Mouse (Mus musculus) adrenal gland, adult (tissue): ENCODE measurements at regions not wholly inside any gene's neighbourhood (a gene's known extent, or its start where the extent isn't known, plus 50 kb on each side); places are given as distances from the start of the nearest gene placed in this dataset.

Source experiments
- DNase-seq, 2 experiments: peaks; one replicate each; pipeline ENCODE4 v3.0.0; 2022 to 2023; ENCODE audit warnings: low spot score in 1 of 2; ENCODE audit not compliant: inconsistent age in 2 of 2

DNA sequence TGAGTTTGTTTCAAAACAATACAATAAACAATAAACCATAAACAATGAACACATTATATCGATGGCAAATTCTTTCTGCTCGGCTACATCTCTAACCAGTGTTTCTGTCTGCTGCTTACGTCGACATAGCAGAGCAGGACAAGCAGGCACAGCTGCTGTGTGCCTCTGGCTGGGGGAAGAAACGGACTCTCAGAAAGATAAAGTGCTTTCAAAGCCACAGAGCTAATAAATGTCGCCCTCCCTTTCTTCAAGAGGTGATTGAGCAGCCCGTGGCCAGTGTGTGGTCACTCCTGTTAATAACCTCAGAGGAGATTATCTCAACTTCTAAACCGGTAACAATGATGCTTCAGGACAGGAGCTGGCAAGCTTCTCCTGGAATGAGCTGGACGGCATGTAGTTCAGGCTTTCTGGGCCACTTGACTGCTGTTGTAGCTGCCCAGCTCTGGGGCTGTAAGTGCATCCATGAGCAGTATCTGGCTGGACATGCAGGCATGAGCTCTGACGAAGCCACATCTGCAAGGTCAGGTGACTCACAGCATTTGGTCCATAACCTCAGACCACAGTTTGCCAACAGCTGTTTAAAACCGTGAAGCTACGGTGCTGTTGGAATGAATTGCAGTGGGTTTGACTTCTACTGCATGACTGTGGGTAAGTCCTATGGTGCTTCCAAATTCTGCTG is 55.6 kb downstream of the Evx1 start:
- DNase-seq: peak; percentile 18 to 66

DNA sequence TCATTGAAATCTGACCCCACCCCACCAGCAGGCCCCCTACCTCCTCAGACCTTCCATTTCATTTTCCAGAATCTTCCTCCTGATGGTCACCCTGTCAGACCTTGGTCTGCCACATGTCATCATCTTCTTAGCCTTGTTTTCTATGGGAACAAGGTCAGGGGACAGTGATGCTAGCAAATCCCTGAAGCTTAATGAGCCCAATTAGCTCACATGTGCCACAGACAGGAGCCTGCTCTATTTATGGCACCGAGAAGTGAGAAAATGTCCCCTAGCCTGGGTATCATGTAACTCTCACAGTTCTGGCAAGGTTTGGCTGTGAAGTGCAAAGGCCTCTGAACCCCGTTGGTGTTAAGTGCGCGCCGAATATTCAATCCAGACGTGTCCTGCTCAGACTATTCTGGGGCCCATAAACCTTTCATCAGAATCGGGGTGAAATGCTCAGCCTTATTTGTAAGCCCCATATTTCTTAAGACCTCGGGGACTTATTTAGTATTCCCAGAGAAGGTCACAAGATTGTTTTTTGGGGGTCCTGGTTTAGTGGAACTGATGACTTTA is 57.6 kb downstream of the Evx1 start:
- no peak for DNase-seq

- no peak for DNase-seq
These were observed 65.8 kb downstream of the Evx1 start for GRCm38 (mm10) chr6:52379146-52379545.

- DNase-seq: no peak
These were observed 66.3 kb downstream of the Evx1 start for GRCm38 (mm10) chr6:52379588-52379987.

DNA sequence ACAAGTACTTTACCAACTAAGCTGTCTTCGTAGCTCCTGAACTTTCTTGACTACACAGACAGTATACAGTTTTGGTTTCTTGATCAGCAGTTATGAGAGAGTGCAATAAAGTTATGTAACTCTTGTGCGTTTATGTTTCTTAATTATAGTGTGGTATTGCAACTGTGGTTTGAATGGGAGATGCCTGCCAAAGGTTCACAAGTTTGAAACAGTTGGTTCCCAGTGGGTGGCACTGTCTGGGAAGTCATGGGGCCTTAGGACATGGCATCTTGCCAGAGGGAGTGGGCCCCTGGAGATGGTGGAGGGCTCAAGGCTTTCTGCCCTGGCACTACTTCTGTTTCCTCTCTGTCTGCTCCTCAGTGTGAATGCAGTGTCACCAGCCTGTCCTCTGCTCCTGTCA is 71.7 kb downstream of the Evx1 start:
- DNase-seq: no peak

- no peak for DNase-seq
These were observed 88.1 kb downstream of the Evx1 start for GRCm38 (mm10) chr6:52401404-52401803.

GRCm38 (mm10) chr6:52409991-52410390 is 96.7 kb downstream of the Evx1 start:
- DNase-seq: peak in 1 of 2 experiments; percentile 53

GRCm38 (mm10) chr6:52410711-52411110 is 97.4 kb downstream of the Evx1 start:
- DNase-seq: no peak

DNA sequence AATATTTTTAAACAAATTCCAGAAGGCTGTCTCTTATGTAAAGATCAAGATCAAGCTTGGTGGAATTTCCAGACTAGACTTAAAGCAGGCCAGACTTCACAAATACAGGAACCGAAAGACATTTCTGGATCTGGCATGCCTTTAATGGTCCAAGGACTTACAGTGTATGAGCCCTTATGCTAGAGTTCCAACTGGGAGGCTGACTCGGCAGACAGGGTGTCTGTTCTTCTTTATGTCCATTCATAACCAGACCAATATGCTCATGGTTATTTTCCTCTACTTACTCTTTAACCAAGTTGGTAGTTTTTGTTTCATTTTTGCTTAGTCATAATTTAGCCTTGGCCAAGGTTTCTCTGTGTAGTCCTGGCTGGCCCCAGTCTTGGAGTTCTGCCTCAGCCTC is 98.0 kb downstream of the Evx1 start:
- DNase-seq: peak in 1 of 2 experiments; percentile 24

DNA sequence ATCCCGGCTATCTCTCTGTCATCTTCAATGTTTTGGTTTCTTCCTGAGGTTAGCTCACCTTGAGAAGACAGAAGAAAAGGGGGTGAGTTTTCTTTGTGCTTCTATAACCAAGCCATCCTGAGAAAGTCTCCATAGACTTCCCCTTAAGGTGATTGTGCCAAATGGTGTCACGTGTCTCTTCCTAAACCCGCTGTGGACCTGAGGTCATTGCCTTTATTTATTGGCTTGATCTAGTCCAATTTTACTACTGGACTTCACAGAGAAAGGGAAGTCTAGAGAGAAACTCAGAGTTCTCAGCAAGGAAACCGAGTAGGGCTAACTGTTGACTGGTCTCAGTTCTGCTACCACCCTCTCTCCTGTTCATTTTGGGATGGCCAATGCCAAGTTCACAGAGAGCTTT is 100.3 kb downstream of the Evx1 start:
- no peak for DNase-seq

DNA sequence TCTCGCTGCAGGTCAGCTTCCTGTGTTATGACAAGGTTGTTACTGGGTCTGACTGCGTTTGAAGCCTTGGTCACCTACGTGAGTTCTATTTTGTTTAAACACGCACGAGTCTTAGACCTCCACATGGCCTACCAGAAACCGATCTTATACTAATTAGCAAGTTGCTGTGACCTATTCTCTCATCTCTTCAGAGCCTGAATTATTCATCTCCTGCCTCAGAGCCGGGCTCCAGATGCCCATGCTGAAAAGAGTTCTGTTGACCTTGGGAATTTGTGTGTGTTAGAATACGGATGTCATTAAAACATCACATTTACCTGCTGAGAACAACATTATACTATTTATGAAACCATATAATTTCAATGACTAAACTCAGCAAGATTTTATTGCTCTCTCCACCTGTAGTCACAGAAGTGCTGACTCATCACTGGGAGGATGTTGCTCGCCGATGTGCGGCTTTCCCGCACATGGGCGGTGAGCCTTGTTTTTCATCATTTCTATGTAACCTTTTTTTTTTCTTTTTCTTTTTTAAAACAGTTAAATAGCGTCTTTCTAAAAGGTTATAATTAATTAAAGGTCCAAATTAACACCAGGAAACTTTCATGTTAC is 102.1 kb downstream of the Evx1 start:
- DNase-seq: no peak

DNA sequence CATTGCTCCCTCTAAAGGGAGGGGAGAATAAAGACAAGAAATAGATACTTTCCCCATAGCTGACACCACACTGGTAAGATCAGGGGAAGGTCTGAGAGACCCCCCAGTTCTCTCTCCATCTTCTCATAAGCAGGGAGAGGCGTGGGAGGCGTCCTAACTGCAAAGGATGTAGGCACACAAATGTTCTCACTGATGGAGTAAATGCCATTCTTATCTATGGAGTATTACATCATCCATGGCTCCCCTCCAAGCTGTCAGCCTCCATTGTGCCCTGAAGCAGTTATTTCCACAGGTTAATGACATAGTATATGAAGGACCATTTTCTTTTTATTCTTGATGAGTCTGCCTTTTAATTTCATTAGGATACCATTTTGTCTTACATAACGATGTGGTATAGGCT is 103.2 kb downstream of the Evx1 start:
- DNase-seq: peak in 1 of 2 experiments; percentile 61

- no peak for DNase-seq
These were observed 104.3 kb downstream of the Evx1 start for GRCm38 (mm10) chr6:52417439-52418124.

DNA sequence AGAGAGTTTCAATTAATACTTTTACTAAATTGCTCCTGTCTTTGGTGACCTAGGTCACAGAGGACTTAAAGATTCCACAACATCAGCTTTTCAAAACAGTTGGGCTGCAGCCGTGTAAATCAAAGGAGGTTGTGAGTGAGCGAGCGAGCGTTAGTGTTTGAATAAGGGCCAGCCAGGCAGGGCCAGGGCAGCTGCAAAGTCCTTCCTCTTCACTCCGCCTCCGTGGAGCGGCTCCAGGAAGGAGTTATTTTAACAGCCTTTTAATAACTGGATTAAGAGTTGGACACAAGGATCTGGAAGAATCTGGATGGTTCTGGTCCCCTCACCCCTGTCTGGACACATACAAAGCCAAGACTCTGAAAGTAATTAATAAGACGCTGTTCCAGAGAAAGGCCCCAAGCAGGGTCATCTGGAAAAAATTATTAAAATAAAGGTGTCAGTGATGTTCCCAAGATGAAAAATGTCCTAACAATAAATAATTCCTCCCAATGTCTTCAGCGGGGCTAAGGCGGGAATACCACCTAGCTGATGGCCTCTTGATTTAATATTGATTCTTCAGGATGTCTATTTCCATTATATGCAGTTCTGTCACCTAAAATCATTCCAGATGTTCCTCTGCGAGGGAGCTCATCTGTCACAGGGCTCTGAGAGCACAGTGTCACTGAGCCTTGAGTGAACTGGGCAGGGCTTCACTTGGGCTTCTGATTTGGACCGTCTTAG is 105.3 kb downstream of the Evx1 start:
- peak in 1 of 2 experiments; percentile 62 for DNase-seq

DNA sequence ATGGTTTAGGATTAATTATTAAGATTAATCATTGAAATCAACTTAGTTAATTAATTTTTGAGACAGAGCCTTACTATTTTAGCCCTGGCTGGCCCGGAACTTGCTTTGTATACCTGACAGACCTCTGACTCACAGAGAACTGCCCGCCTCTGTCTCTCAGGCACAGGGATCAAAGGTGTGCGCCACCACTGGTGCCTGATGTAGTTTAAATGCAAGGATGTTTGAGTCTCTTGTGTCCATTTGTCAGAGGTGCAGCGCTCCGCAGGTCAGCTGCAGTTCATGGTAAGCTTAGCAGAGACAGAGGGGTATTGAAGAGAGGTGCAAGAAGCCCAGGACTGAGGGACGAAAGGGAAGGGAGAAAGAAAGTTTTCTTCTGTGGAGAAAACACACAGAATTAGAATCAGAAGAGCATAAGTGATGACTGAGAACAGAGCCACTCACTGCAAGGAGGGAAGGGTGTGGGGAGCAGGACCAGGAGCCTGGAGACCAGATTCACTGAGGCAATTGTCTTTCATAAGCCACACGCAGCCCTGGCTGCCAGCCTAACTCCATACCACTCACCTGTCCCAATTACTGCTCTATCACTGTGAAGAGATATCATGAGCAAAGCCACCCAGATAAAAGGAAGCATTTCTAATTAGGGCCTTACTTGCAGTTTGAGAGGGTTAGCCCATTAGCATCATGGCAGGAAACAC is 107.1 kb downstream of the Evx1 start:
- no peak for DNase-seq

GRCm38 (mm10) chr6:52421771-52422170 is 108.5 kb downstream of the Evx1 start:
- no peak for DNase-seq

DNA sequence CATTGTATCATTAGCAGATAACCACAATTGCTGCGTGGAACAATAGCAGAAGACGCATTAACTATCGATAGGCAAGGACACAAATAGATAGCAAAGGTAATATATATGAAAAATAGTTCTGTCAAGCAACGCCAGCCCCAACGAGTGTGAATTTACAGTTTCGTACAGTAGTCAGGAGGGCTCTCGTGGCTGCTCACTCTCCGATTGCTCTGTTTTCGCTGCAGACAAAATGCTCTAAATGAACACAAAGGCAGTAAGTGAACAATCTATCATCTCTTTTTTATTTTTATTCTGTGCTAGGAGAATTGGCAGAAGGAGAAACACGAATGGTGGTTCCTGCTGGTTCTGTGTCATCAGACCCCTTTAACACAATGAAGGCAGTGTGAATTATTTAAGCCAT is 109.4 kb downstream of the Evx1 start:
- no peak for DNase-seq

GRCm38 (mm10) chr6:52423581-52424107 is 110.3 kb downstream of the Evx1 start:
- peak; percentile 59 to 69 for DNase-seq

- no peak for DNase-seq
These were observed 111.1 kb downstream of the Evx1 start for GRCm38 (mm10) chr6:52424440-52424839.

GRCm38 (mm10) chr6:52425082-52425481 is 111.8 kb downstream of the Evx1 start:
- DNase-seq: no peak
